Mouse (Mus musculus): ENCODE data around the gene 4931422A03Rik. TPM values are rescaled to one million over a fixed set of nuclear protein-coding genes. Genes with fewer than 3 reads are reported as not detected.

Gene 4931422A03Rik
- polyA plus RNA-seq, 1 experiment = 0.11 TPM

DNA sequence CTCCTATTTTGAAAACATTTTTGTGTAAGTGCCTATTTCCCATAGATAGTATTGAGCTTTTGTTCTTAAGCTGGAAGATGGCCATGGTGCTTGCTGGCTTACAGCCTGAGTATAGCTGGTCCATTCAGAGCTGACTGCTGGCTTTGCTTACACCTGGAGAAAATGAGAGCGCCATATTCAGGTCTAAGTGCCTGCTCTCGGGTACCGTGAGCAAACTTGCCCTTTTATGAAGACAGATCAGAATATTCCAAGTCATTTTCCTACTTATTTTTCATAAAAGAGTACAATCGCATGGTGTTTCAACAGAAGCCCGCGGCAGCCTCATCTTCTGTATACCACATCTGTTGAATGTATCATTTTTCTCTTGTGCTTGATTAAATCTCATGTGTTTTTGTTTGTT lies 32.8 kb upstream of the 4931422A03Rik start:
- H3K27me3 ChIP-seq (ENCODE audit: control insufficient read depth, insufficient read depth, insufficient read length) = no peaks in the 10 kb centered on the region
- TF ChIP-seq MYOG (IDR thresholded peaks at IDR 0.05; ENCODE audit: control insufficient read depth, extremely low read depth, insufficient read length) = no peak
- TF ChIP-seq CEBPB (IDR thresholded peaks at IDR 0.05; ENCODE audit: low read depth) = no peak
- TF ChIP-seq USF1 (IDR thresholded peaks at IDR 0.05; ENCODE audit: low read depth) = no peak
- TF ChIP-seq FOSL1 (IDR thresholded peaks at IDR 0.05; ENCODE audit: insufficient read depth, low read length, poor library complexity, severe bottlenecking) = no peak
- H3K36me3 ChIP-seq (ENCODE audit: control insufficient read depth, insufficient read depth) = peaks cover 20% of the 10 kb centered on the region
- no peak overlapping the region for H3ac ChIP-seq (ENCODE audit: control insufficient read depth, insufficient read length, low read depth)
- H3K79me2 ChIP-seq (ENCODE audit: control insufficient read depth, insufficient read depth) = no peaks in the 10 kb centered on the region
- H3K79me3 ChIP-seq (ENCODE audit: low read depth) = no peaks in the 10 kb centered on the region
- H3K4me3 ChIP-seq (ENCODE audit: insufficient read depth, poor library complexity, severe bottlenecking) = no peak overlapping the region

DNA sequence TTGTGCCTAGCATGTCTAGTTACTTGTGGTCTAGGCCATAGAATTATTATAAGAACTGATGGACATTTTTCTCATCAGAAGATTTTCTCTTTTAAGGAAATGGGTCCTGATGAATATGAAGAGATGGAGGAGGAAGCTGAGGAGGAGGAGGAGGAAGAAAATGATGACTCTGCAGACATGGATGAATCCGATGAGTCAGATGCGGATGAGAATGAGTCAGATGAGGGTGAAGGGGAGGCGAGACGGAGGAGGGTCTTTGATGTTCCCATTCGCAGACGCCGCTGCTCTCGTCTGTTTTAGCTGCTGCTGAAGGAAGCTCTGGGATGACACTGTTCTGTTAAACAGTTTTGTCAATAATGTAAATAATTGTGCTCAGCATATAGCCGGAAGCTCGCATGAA lies 31.6 kb upstream of the 4931422A03Rik start:
- Histone ChIP-seq H3K79me3 (ENCODE audit: low read depth) (no peaks in the 10 kb centered on the region), H3K79me2 (ENCODE audit: control insufficient read depth, insufficient read depth) (no peaks in the 10 kb centered on the region), H3K4me3 (ENCODE audit: insufficient read depth, poor library complexity, severe bottlenecking) (no peak overlapping the region), H3K27me3 (ENCODE audit: control insufficient read depth, insufficient read depth, insufficient read length) (no peaks in the 10 kb centered on the region), H3ac (ENCODE audit: control insufficient read depth, insufficient read length, low read depth) (no peak overlapping the region), H3K36me3 (ENCODE audit: control insufficient read depth, insufficient read depth) (peaks cover 32% of the 10 kb centered on the region)
- no peak for TF ChIP-seq CEBPB (IDR thresholded peaks at IDR 0.05; ENCODE audit: low read depth)
- no peak for TF ChIP-seq MYOD1 (IDR thresholded peaks at IDR 0.05; ENCODE audit: control insufficient read depth, insufficient read length, low read depth)
- no peak for TF ChIP-seq USF1 (IDR thresholded peaks at IDR 0.05; ENCODE audit: low read depth)
- no peak for TF ChIP-seq FOSL1 (IDR thresholded peaks at IDR 0.05; ENCODE audit: insufficient read depth, low read length, poor library complexity, severe bottlenecking)
- no peak for TF ChIP-seq MYOG (IDR thresholded peaks at IDR 0.05; ENCODE audit: control insufficient read depth, extremely low read depth, insufficient read length)
- TF ChIP-seq MAX (IDR thresholded peaks at IDR 0.05) = no peak
- TF ChIP-seq CTCF (IDR thresholded peaks at IDR 0.05; ENCODE audit: control insufficient read depth, insufficient read depth, insufficient read length) = no peak

DNA sequence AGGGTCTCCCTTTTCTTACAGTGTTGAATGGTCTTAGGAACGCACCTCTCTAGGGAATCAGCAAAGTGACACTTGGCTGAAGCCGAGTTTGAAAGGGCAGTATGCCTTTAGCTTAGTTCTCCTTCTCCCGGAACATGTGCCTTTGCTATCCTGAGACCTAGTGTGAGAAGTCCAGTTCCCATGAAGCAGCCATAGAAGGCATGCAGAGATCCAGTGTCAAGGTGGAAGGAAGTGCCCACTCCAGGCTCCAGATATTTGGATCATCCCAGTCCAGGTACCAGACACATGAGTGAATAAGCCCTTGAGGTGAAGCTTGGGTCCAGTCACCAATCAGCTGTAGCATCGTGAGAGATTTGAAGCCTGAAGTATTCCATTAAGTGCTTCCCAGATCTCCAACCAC lies 30.8 kb upstream of the 4931422A03Rik start:
- Histone ChIP-seq H3K27me3 (ENCODE audit: control insufficient read depth, insufficient read depth, insufficient read length) (no peaks in the 10 kb centered on the region), H3K4me3 (ENCODE audit: insufficient read depth, poor library complexity, severe bottlenecking) (no peak overlapping the region), H3K79me3 (ENCODE audit: low read depth) (no peaks in the 10 kb centered on the region), H3ac (ENCODE audit: control insufficient read depth, insufficient read length, low read depth) (no peak overlapping the region), H3K36me3 (ENCODE audit: control insufficient read depth, insufficient read depth) (peaks cover 40% of the 10 kb centered on the region), H3K79me2 (ENCODE audit: control insufficient read depth, insufficient read depth) (no peaks in the 10 kb centered on the region)
- no peak for TF ChIP-seq MYOG (IDR thresholded peaks at IDR 0.05; ENCODE audit: control insufficient read depth, extremely low read depth, insufficient read length)
- TF ChIP-seq MYOD1 (IDR thresholded peaks at IDR 0.05; ENCODE audit: control insufficient read depth, insufficient read length, low read depth) = no peak

DNA sequence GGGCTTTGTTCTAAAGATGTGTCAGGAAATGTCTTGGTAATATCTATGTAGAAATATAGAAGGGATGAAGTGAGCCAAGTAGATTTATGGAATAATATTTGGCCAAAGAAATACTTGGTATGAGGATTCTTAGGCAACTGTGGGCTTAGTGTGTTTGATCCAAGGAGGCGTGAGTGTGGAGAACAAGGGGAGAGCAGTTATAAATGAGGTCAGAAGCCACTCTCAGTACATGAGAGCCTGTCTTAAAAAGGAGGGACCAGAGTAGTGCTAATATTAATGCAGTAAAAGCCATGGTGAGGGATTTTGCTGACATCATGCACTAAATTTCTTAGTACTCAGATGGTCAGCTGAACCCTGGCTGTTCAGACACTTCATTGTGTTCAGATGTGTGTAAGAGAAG lies 30.2 kb upstream of the 4931422A03Rik start:
- H3K4me3 ChIP-seq (ENCODE audit: insufficient read depth, poor library complexity, severe bottlenecking) = no peak overlapping the region
- TF ChIP-seq CTCF (IDR thresholded peaks at IDR 0.05; ENCODE audit: control insufficient read depth, insufficient read depth, insufficient read length) = no peak
- TF ChIP-seq USF1 (IDR thresholded peaks at IDR 0.05; ENCODE audit: low read depth) = no peak
- TF ChIP-seq FOSL1 (IDR thresholded peaks at IDR 0.05; ENCODE audit: insufficient read depth, low read length, poor library complexity, severe bottlenecking) = no peak
- TF ChIP-seq CEBPB (IDR thresholded peaks at IDR 0.05; ENCODE audit: low read depth) = no peak
- TF ChIP-seq MYOG (IDR thresholded peaks at IDR 0.05; ENCODE audit: control insufficient read depth, extremely low read depth, insufficient read length) = no peak
- TF ChIP-seq MAX (IDR thresholded peaks at IDR 0.05) = no peak
- no peak for TF ChIP-seq MYOD1 (IDR thresholded peaks at IDR 0.05; ENCODE audit: control insufficient read depth, insufficient read length, low read depth)
- no peak overlapping the region for H3ac ChIP-seq (ENCODE audit: control insufficient read depth, insufficient read length, low read depth)
- H3K79me2 ChIP-seq (ENCODE audit: control insufficient read depth, insufficient read depth) = no peaks in the 10 kb centered on the region
- H3K36me3 ChIP-seq (ENCODE audit: control insufficient read depth, insufficient read depth) = peaks cover 46% of the 10 kb centered on the region
- no peaks in the 10 kb centered on the region for H3K79me3 ChIP-seq (ENCODE audit: low read depth)
- H3K27me3 ChIP-seq (ENCODE audit: control insufficient read depth, insufficient read depth, insufficient read length) = no peaks in the 10 kb centered on the region

DNA sequence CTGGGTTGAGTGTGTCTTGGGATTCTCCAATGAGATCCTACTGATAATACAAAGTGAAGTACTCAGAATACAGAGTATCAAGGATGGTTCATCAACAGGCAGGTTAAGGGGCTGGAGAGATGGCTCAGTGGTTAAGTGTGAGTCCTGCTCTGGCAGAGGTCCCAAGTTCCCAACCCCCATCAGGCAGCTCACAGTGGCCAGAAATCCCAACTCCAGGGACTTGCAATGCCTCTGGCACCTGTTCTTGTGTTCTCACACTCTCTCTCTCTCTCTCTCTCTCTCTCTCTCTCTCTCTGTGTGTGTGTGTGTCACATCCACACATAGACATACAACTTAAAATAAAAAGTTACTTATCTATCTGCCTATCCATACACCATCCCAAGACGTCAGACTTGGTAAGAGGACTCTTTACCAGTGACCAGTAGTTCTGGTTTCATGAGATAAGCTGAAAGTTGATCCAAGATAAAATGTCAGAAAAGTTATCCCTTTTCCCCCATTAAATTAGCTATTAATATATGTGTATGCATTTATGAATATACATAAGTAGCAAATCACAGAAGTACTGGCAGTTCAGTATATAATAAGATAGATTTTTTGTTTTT lies 16.4 kb upstream of the 4931422A03Rik start:
- no peaks in the 10 kb centered on the region for H3K79me2 ChIP-seq (ENCODE audit: control insufficient read depth, insufficient read depth)
- peaks cover 44% of the 10 kb centered on the region for H3K36me3 ChIP-seq (ENCODE audit: control insufficient read depth, insufficient read depth)
- H3ac ChIP-seq (ENCODE audit: control insufficient read depth, insufficient read length, low read depth) = no peak overlapping the region
- no peaks in the 10 kb centered on the region for H3K27me3 ChIP-seq (ENCODE audit: control insufficient read depth, insufficient read depth, insufficient read length)
- no peak overlapping the region for H3K4me3 ChIP-seq (ENCODE audit: insufficient read depth, poor library complexity, severe bottlenecking)
- TF ChIP-seq FOSL1 (IDR thresholded peaks at IDR 0.05; ENCODE audit: insufficient read depth, low read length, poor library complexity, severe bottlenecking) = no peak
- no peak for TF ChIP-seq MYOD1 (IDR thresholded peaks at IDR 0.05; ENCODE audit: control insufficient read depth, insufficient read length, low read depth)
- no peak for TF ChIP-seq CTCF (IDR thresholded peaks at IDR 0.05; ENCODE audit: control insufficient read depth, insufficient read depth, insufficient read length)
- no peak for TF ChIP-seq USF1 (IDR thresholded peaks at IDR 0.05; ENCODE audit: low read depth)
- TF ChIP-seq MAX (IDR thresholded peaks at IDR 0.05) = no peak
- TF ChIP-seq MYOG (IDR thresholded peaks at IDR 0.05; ENCODE audit: control insufficient read depth, extremely low read depth, insufficient read length) = no peak
- TF ChIP-seq CEBPB (IDR thresholded peaks at IDR 0.05; ENCODE audit: low read depth) = no peak
- no peaks in the 10 kb centered on the region for H3K79me3 ChIP-seq (ENCODE audit: low read depth)

Data from C2C12 (cell line).